Mouse (Mus musculus) liver, postnatal 0 days (tissue): Measurements from ENCODE around the gene Fam208b. TPM values are rescaled to one million over a fixed set of nuclear protein-coding genes. Genes with fewer than 3 reads are reported as not detected.

Experiments
- ATAC-seq: fragments of 200-750 bp; cut with Nextera tagmentation; 2 replicates; pipeline ENCODE4 v1.8.0; 2017; ENCODE audit warnings: mild to moderate bottlenecking, moderate library complexity
- DNase-seq: peaks from one replicate; pipeline ENCODE4 v3.0.0-alpha.2; 2016
- H3K27ac ChIP-seq: fragments of 300-500 bp; sonication (generic); 2 replicates; pipeline ENCODE4 v1.5.1; 2014; ENCODE audit warnings: antibody characterized with exemption, moderate library complexity, mild to moderate bottlenecking, low read depth
- H3K27me3 ChIP-seq: fragments of 300-500 bp; sonication (generic); 2 replicates; pipeline ENCODE4 v1.6.1; 2014; ENCODE audit warnings: low read length, control low read depth, mixed read lengths; ENCODE audit not compliant: insufficient read depth
- H3K36me3 ChIP-seq: fragments of 300-500 bp; sonication (generic); replicated peaks from 2 replicates; pipeline ENCODE4 v1.6.1; 2014; ENCODE audit warnings: mild to moderate bottlenecking, control low read depth, low read length, moderate library complexity, mixed read lengths; ENCODE audit not compliant: insufficient read depth
- H3K4me1 ChIP-seq: fragments of 300-500 bp; sonication (generic); 2 replicates; pipeline ENCODE4 v1.6.1; 2014; ENCODE audit warnings: antibody characterized with exemption, mild to moderate bottlenecking, control low read depth; ENCODE audit not compliant: insufficient read depth
- H3K4me2 ChIP-seq: fragments of 300-500 bp; sonication (generic); 2 replicates; pipeline ENCODE4 v1.6.1; 2014; ENCODE audit warnings: low read depth, mild to moderate bottlenecking, low read length, moderate library complexity, mixed read lengths
- H3K4me3 ChIP-seq: fragments of 300-500 bp; sonication (generic); 2 replicates; pipeline ENCODE4 v1.5.1; 2014; ENCODE audit warnings: low read depth, low read length
- H3K9ac ChIP-seq: fragments of 300-500 bp; sonication (generic); replicated peaks from 2 replicates; pipeline ENCODE4 v1.6.1; 2014; ENCODE audit warnings: mild to moderate bottlenecking, moderate library complexity
- H3K9me3 ChIP-seq: fragments of 300-500 bp; sonication (generic); 2 replicates; pipeline ENCODE4 v1.6.1; 2016; ENCODE audit warnings: mild to moderate bottlenecking, control low read depth, low read length, mixed read lengths
- CTCF ChIP-seq: sonication (generic); IDR thresholded peaks from 2 replicates; pipeline ENCODE4 v1.5.1; 2016; ENCODE audit warnings: antibody characterized with exemption, low read depth
- EP300 ChIP-seq: IDR thresholded peaks from 2 replicates; pipeline ENCODE4 v1.6.1; 2016; ENCODE audit warnings: antibody characterized with exemption, low read depth, mild to moderate bottlenecking
- WGBS: fragments of 180-500 bp; shearing (Covaris S2); extraction: QIAGEN DNeasy Blood & Tissue Kit; methylation state at CpG from one replicate; pipeline ENCODE4 v1.1.7; 2014; ENCODE audit not compliant: insufficient replicate concordance; 5-methylcytosine and 5-hydroxymethylcytosine counted together
- polyA plus RNA-seq: library from polyadenylated mRNA; unstranded; fragments of >200 nt; fragmentation: Nextera tagmentation; extraction: Ambion mirVana; gene quantifications from 2 replicates; pipeline ENCODE4 v1.2.1, GENCODE M21; 2015

Gene Fam208b
- polyA plus RNA-seq, 1 experiment from 2014 or later = 3.0 TPM

DNA sequence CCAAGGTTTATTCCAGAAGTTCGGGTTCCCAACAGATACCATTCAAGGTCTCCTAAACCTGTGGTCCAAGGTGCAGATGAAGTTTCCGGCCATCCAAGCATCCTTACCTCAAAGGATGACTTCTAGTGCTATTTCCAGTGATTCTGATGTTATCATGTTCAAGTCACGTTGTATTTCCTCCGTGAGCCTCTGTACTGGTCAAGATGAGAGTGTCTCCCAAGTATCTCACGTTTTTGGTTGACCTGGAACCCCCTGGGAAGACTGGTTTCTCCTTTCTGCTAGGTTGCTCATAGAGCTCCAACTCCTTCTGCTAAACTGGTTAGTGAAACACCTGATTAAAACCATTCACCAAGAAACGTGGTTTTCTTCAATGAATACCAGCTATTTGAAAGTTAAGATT lies 22.2 kb upstream of the Fam208b start:
- H3K4me1 ChIP-seq = peaks cover 6% of the 10 kb centered on the region; the same call in 1 of the 2 replicates
- no peaks in the 10 kb centered on the region for H3K27me3 ChIP-seq
- no peak overlapping the region for H3K9ac ChIP-seq
- no peak for TF ChIP-seq CTCF
- no peak for TF ChIP-seq EP300
- DNase-seq (no peak), ATAC-seq (no peak)
- no peak overlapping the region for H3K4me2 ChIP-seq
- H3K4me3 ChIP-seq = 0 out of 2 replicates have a peak overlapping the region, but pooled peaks have one; percentile 72
- 33% methylated on average over 6 of the region's 6 CpGs for WGBS
- H3K27ac ChIP-seq = no peak overlapping the region
- no peaks in the 10 kb centered on the region for H3K36me3 ChIP-seq
- no peaks in the 10 kb centered on the region for H3K9me3 ChIP-seq

- WGBS = 76% methylated on average over 9 of the region's 9 CpGs
Measured at GRCm38 (mm10) chr13:3632551-3632950, 21.6 kb upstream of the Fam208b start.

GRCm38 (mm10) chr13:3628102-3628501 lies 17.2 kb upstream of the Fam208b start:
- no peak for ATAC-seq
- H3K9ac ChIP-seq = no peak overlapping the region
- TF ChIP-seq EP300 = no peak
- TF ChIP-seq CTCF = no peak
- H3K27me3 ChIP-seq = no peaks in the 10 kb centered on the region
- H3K27ac ChIP-seq = no peak overlapping the region
- 24% methylated on average over 3 of the region's 3 CpGs for WGBS
- H3K9me3 ChIP-seq = no peaks in the 10 kb centered on the region
- H3K4me2 ChIP-seq = no peak overlapping the region
- DNase-seq = no peak
- no peaks in the 10 kb centered on the region for H3K36me3 ChIP-seq
- no peak overlapping the region for H3K4me3 ChIP-seq
- no peaks in the 10 kb centered on the region for H3K4me1 ChIP-seq

More at GRCm38 (mm10) chr13:3632551-3632950, 21.6 kb upstream of the Fam208b start:
- H3K27me3 ChIP-seq = no peaks in the 10 kb centered on the region
- no peak overlapping the region for H3K9ac ChIP-seq
- no peak overlapping the region for H3K4me2 ChIP-seq
- DNase-seq (no peak), ATAC-seq (no peak)
- TF ChIP-seq EP300 = no peak
- H3K36me3 ChIP-seq = no peaks in the 10 kb centered on the region
- H3K4me3 ChIP-seq = no peak overlapping the region
- H3K9me3 ChIP-seq = no peaks in the 10 kb centered on the region
- no peak overlapping the region for H3K27ac ChIP-seq
- peaks cover 6% of the 10 kb centered on the region; the same call in 1 of the 2 replicates for H3K4me1 ChIP-seq

- Histone ChIP-seq H3K36me3 (no peaks in the 10 kb centered on the region), H3K4me1 (no peaks in the 10 kb centered on the region), H3K27me3 (no peaks in the 10 kb centered on the region), H3K4me3 (no peak overlapping the region), H3K4me2 (no peak overlapping the region), H3K9ac (no peak overlapping the region), H3K27ac (no peak overlapping the region), H3K9me3 (no peaks in the 10 kb centered on the region)
- DNase-seq (no peak), ATAC-seq (no peak)
- no peak for TF ChIP-seq CTCF
- 51% methylated on average over 3 of the region's 3 CpGs for WGBS
Measured at GRCm38 (mm10) chr13:3627139-3627538, 16.2 kb upstream of the Fam208b start.

- no peaks in the 10 kb centered on the region for H3K9me3 ChIP-seq
- H3K4me1 ChIP-seq = 0 out of 2 replicates have a peak, but pooled peaks cover 3% of the 10 kb centered on the region
- no peaks in the 10 kb centered on the region for H3K27me3 ChIP-seq
- no peaks in the 10 kb centered on the region for H3K36me3 ChIP-seq
- TF ChIP-seq EP300 (no peak), CTCF (no peak)
- DNase-seq (peak; percentile 59), ATAC-seq (peak; percentile 18)
- peak overlapping the region; percentile 99 for H3K27ac ChIP-seq
- peak overlapping the region; percentile 98 for H3K9ac ChIP-seq
- under 1% methylated on average over 36 of the region's 50 CpGs for WGBS
- peak overlapping the region; percentile 96 for H3K4me3 ChIP-seq
- H3K4me2 ChIP-seq = peak overlapping the region; percentile 92
Measured at GRCm38 (mm10) chr13:3610118-3610794, 652 bp downstream of the Fam208b start.

DNA sequence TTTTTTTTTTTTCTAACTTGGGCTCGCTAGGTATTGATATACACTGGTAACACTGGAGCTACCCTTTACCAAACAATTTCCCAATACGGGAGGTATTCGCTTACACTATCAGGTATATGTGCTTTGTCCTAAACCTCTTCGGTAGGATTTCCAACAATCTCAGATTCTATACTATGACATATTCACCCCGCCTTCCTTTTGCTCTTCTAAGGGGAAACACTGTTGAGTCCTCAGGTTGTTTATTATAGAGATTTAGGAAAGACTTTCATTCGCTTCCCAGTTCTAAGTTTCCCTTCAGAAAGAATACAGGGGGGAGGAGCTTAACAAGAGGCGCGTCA lies 1.2 kb downstream of the Fam208b start:
- DNase-seq = no peak

More for the DNA sequence above, 1.2 kb downstream of the Fam208b start:
- Histone ChIP-seq H3K4me2 (peak overlapping the region; percentile 92), H3K4me1 (0 out of 2 replicates have a peak, but pooled peaks cover 3% of the 10 kb centered on the region), H3K4me3 (peak overlapping the region; percentile 96), H3K9ac (peak overlapping the region; percentile 98), H3K36me3 (no peaks in the 10 kb centered on the region), H3K27ac (peak overlapping the region; percentile 99), H3K27me3 (no peaks in the 10 kb centered on the region), H3K9me3 (no peaks in the 10 kb centered on the region)
- no peak for TF ChIP-seq EP300
- TF ChIP-seq CTCF = no peak
- WGBS = 10% methylated on average over 8 of the region's 8 CpGs
- no peak for ATAC-seq
